Mouse (Mus musculus) heart, embryonic 11.5 days (tissue): ENCODE results near the gene Baz1a. TPM values are rescaled to one million over a fixed set of nuclear protein-coding genes. Genes with fewer than 3 reads are reported as not detected.

ENCODE experiments used
- ATAC-seq: fragments of 200-750 bp; cut with Nextera tagmentation; replicated peaks from 2 replicates; pipeline ENCODE4 v1.8.0; 2017; ENCODE audit warnings: moderate library complexity; ENCODE audit not compliant: insufficient number of reproducible peaks, low FRiP score, low TSS enrichment
- H3K27ac ChIP-seq: fragments of 300-500 bp; sonication (generic); 2 replicates; pipeline ENCODE4 v1.5.1; 2014; ENCODE audit warnings: mild to moderate bottlenecking, low read depth, low read length
- H3K27me3 ChIP-seq: fragments of 300-500 bp; sonication (generic); 2 replicates; pipeline ENCODE4 v1.6.1; 2014; ENCODE audit warnings: mild to moderate bottlenecking, low read length, mixed read lengths; ENCODE audit not compliant: control insufficient read depth, insufficient read depth
- H3K36me3 ChIP-seq: fragments of 300-500 bp; sonication (generic); 2 replicates; pipeline ENCODE4 v1.6.1; 2014; ENCODE audit warnings: mild to moderate bottlenecking, low read length, moderate library complexity, mixed read lengths; ENCODE audit not compliant: control insufficient read depth, insufficient read depth
- H3K4me1 ChIP-seq: fragments of 300-500 bp; sonication (generic); 2 replicates; pipeline ENCODE4 v1.6.1; 2014; ENCODE audit warnings: low read length; ENCODE audit not compliant: control insufficient read depth, insufficient read depth
- H3K4me2 ChIP-seq: fragments of 300-500 bp; sonication (generic); 2 replicates; pipeline ENCODE4 v1.6.1; 2014; ENCODE audit warnings: mild to moderate bottlenecking, moderate library complexity
- H3K4me3 ChIP-seq: fragments of 300-500 bp; sonication (generic); 2 replicates; pipeline ENCODE4 v1.5.1; 2014; ENCODE audit warnings: low read depth, low read length
- H3K9ac ChIP-seq: fragments of 300-500 bp; sonication (generic); 2 replicates; pipeline ENCODE4 v1.6.1; 2014; ENCODE audit warnings: mild to moderate bottlenecking, low read depth, low read length, moderate library complexity
- H3K9me3 ChIP-seq: fragments of 300-500 bp; sonication (generic); replicated peaks from 2 replicates; pipeline ENCODE4 v1.6.1; 2016; ENCODE audit warnings: low read length; ENCODE audit not compliant: control insufficient read depth
- WGBS: fragments of 180-500 bp; shearing (Covaris S2); extraction: QIAGEN DNeasy Blood & Tissue Kit; methylation state at CpG from one replicate; pipeline ENCODE4 v1.1.7; 2014; ENCODE audit not compliant: insufficient replicate concordance; 5-methylcytosine and 5-hydroxymethylcytosine counted together
- polyA plus RNA-seq: library from polyadenylated mRNA; unstranded; fragments of >200 nt; fragmentation: Nextera tagmentation; extraction: Ambion mirVana; gene quantifications from 2 replicates; pipeline ENCODE4 v1.2.1, GENCODE M21; 2014

Gene Baz1a
- polyA plus RNA-seq, 1 experiment from 2014 or later, result 18.6 TPM

DNA sequence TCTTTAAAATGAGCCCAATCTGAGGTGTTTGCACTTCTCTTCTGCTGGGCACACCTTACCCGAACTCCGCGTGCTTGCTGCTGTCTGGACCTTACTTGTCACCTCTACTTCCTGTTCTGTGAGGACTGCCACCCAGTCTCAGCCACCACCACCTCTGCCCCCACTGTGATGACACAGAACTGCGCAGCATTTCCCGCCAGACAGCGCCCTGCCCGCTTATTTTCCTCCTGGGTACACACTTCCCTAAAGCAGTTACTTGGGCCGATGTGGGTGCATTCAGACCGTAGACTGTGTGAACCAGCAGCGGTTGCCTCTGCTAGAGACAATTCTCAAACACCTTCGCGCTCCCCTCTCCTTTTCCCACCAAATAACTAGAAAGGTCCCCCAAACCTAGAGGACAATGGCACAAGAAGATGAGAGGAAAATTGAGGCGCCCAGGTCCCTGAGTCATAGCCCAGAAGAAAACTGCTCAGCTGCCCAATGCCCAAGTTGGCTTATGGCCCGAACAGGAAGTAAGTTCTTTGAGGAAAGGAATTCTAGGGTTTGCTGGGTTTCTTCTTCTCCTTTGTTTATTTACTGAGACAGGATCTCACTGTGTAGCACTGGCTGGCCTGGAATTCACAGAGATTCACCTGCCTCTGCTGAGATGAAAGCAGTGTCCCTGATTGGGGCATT is 15.0 kb downstream of the Baz1a start:
- no peak overlapping the region for H3K27ac ChIP-seq
- H3K36me3 ChIP-seq, result no peaks in the 10 kb centered on the region
- WGBS, result 74% methylated on average over 14 of the region's 14 CpGs
- H3K9me3 ChIP-seq, result no peaks in the 10 kb centered on the region
- ATAC-seq, result no peak
- H3K9ac ChIP-seq, result no peak overlapping the region
- H3K4me2 ChIP-seq, result no peak overlapping the region
- no peaks in the 10 kb centered on the region for H3K4me1 ChIP-seq
- no peaks in the 10 kb centered on the region for H3K27me3 ChIP-seq
- H3K4me3 ChIP-seq, result no peak overlapping the region

DNA sequence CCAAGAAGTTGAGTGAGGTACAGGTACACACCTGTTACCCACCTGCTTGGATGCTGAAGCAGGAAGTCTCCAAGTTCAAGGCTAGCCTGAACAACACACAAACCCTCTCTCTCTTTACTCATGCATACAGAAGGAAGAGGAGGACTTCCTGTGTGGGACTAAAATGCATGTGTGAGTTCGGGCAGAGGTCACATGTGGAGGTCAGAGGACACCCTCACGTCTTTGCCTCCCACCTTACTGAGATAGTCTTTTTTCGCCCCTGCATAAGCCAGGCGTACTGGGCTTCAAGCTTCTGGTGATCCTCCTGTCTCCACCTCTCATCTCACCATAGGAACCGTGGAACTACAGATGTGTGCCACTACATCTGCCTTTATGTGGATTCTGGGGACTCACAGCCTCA is 15.7 kb downstream of the Baz1a start:
- ATAC-seq, result no peak
- Histone ChIP-seq H3K4me3 (no peak overlapping the region), H3K27ac (no peak overlapping the region), H3K9ac (no peak overlapping the region), H3K9me3 (no peaks in the 10 kb centered on the region), H3K27me3 (no peaks in the 10 kb centered on the region), H3K4me2 (no peak overlapping the region), H3K4me1 (no peaks in the 10 kb centered on the region; the same call in 1 of the 2 replicates), H3K36me3 (no peaks in the 10 kb centered on the region)
- 68% methylated on average over 5 of the region's 5 CpGs for WGBS

DNA sequence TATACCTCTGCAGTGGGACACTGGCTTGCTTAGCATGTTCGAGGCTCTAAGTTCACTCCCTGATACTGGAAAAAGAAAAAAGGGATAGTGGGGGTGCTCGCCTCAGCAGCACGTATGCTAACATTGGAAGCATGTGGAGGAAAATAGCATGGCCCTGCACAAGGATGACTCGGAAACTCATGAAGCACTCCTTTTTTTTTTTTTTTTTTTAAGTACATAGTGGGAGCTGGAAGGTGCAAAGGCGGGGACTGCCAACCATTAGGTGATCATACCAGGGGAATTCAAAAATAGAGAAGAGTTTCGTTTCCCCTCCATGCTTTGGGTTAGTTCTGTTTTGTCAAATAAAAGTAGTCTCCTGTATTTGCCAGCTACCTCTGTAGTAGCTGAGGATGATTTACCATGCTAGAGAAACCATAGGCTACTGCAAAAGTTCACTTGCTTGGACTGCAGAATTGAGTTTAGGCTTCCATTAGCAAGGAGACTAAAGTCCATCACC is 17.1 kb downstream of the Baz1a start:
- H3K27ac ChIP-seq, result no peak overlapping the region
- ATAC-seq, result no peak

DNA sequence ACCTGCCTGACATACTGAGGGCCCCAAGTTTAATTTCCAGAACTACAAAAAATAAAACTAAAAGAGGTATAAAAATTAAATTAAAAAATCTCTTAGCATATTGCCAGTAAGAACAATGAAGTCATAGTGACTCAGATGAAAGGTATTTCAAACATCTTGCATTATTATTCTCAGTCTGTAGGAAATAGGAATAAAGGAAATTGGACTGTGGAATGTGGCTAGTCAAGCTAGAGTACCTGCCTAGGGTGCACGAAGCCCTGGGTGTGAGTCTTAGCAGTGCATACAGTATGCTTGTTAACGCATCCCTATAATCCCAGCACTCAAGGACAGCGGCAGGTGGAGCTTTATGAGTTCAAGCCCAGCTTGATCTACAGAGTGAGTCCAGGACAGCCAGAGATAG is 18.2 kb downstream of the Baz1a start:
- H3K36me3 ChIP-seq, result no peaks in the 10 kb centered on the region
- H3K4me2 ChIP-seq, result no peak overlapping the region
- H3K9me3 ChIP-seq, result no peaks in the 10 kb centered on the region
- 56% methylated on average over 3 of the region's 3 CpGs for WGBS
- H3K9ac ChIP-seq, result no peak overlapping the region
- H3K27ac ChIP-seq, result no peak overlapping the region
- no peak overlapping the region for H3K4me3 ChIP-seq
- no peaks in the 10 kb centered on the region for H3K27me3 ChIP-seq
- ATAC-seq, result no peak
- H3K4me1 ChIP-seq, result no peaks in the 10 kb centered on the region; the same call in 1 of the 2 replicates

More for the DNA sequence above, 17.1 kb downstream of the Baz1a start:
- 80% methylated on average over 6 of the region's 6 CpGs for WGBS
- Histone ChIP-seq H3K9ac (no peak overlapping the region), H3K36me3 (no peaks in the 10 kb centered on the region), H3K4me1 (no peaks in the 10 kb centered on the region; the same call in 1 of the 2 replicates), H3K4me3 (no peak overlapping the region), H3K27me3 (no peaks in the 10 kb centered on the region), H3K4me2 (no peak overlapping the region), H3K9me3 (no peaks in the 10 kb centered on the region)

DNA sequence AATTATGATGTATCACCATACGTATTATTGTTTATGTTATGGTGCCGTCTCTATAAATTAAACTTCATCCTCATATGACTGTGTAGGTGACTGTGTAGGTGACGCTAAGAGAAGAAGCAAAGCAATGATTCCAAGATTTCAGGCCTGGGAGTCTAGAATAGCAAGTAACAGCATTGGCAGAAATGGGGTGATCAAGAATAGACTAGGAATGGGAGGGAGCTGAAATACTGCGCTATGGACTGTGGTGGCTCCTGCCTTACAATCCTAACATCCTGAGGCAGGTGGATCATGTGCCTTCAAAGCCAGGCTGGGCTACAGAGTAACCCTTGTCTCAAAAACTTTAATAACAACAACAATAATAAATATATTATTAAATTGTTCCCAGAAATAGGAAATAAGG is 19.7 kb downstream of the Baz1a start:
- Histone ChIP-seq H3K4me1 (no peaks in the 10 kb centered on the region; the same call in 1 of the 2 replicates), H3K4me3 (no peak overlapping the region), H3K4me2 (no peak overlapping the region), H3K9me3 (no peaks in the 10 kb centered on the region), H3K27me3 (no peaks in the 10 kb centered on the region), H3K9ac (no peak overlapping the region), H3K36me3 (no peaks in the 10 kb centered on the region), H3K27ac (no peak overlapping the region)
- WGBS, result 81% methylated on average over 4 of the region's 4 CpGs
- ATAC-seq, result no peak

DNA sequence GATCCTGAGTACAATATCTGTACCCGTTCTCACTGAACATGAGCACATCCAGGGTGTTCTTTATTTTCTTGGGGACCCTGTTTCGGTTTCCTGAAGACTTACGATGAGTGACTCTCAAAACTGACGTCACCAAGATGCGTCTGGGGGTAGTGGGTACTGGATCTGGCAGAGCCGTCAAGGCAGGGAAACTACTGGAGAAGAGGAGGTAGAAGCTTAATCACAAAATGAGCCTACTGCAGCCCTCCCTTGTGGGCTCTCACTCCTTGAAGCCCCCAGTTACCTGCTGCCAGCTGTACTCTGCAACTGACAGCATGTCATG is 20.1 kb downstream of the Baz1a start:
- Histone ChIP-seq H3K27ac (no peak overlapping the region), H3K4me1 (no peaks in the 10 kb centered on the region; the same call in 1 of the 2 replicates), H3K4me3 (no peak overlapping the region), H3K9ac (no peak overlapping the region), H3K4me2 (no peak overlapping the region), H3K27me3 (no peaks in the 10 kb centered on the region), H3K9me3 (no peaks in the 10 kb centered on the region), H3K36me3 (no peaks in the 10 kb centered on the region)
- WGBS, result 63% methylated on average over 6 of the region's 6 CpGs
- no peak for ATAC-seq

DNA sequence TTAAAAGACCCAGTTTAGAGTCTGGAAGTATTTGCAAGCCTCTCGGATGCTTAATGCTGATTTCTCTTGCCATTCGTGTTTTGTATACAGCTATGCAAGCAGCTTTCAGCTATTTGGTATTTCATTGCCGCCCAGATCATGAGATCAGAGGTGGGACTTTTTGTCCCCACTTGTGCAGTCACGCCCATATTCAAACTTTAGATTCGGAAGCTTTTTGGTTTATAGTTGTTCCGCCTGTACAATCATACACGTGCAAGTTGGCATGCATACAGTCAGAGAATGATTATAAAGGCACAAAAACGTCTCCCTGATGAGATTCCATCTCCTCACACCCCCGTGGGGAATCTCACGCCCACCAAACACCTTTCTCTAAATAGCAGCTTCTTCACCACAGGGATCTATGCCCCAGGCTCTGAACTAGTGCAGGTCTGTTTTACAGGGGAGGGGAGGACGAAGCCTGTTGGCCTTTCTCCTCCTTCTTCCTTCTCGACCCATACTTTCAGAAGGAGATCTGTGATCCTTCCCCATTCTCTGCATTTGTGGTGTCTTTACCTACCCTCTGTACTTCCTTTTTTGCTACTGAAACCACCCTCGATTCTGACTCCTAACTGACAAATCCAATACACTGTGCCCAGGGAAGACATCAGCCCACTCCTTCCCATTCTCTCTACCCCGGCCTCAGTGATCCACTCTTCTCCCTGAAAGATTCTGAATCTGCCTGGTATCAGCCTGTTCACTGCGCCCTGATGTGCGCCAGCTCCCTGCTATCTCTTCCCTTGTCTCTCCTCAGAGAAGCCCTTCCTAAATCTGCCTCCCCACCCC is 20.7 kb downstream of the Baz1a start:
- Histone ChIP-seq H3K36me3 (no peaks in the 10 kb centered on the region), H3K9me3 (no peaks in the 10 kb centered on the region), H3K9ac (0 out of 2 replicates have a peak overlapping the region, but pooled peaks have one; percentile 34), H3K27me3 (no peaks in the 10 kb centered on the region), H3K4me3 (no peak overlapping the region), H3K4me1 (no peaks in the 10 kb centered on the region; the same call in 1 of the 2 replicates), H3K27ac (no peak overlapping the region), H3K4me2 (no peak overlapping the region)
- WGBS, result 48% methylated on average over 16 of the region's 16 CpGs
- no peak for ATAC-seq

DNA sequence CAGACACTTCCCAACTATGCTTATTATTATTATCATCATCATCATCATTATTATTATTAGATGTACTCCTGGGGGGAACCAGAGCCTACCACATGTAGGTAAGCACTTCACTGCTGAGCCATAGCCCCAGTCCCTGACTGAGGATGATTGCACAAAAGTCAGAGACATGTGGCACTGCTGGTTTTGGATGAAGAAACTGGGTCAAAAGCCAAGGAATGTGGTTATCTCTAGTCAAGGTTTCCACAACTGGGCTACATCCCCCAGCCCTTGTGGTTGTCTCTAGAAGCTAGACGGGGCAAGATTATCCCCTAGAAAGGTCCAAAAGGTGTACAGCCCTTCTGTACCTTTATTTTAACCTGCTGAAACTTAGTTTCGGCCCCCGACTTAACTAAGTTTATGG is 21.3 kb downstream of the Baz1a start:
- no peak overlapping the region for H3K9ac ChIP-seq
- ATAC-seq, result no peak
- H3K4me1 ChIP-seq, result no peaks in the 10 kb centered on the region; the same call in 1 of the 2 replicates
- H3K4me2 ChIP-seq, result no peak overlapping the region
- H3K27ac ChIP-seq, result no peak overlapping the region
- no peaks in the 10 kb centered on the region for H3K9me3 ChIP-seq
- H3K36me3 ChIP-seq, result no peaks in the 10 kb centered on the region
- WGBS, result 69% methylated on average over 3 of the region's 3 CpGs
- H3K4me3 ChIP-seq, result no peak overlapping the region
- H3K27me3 ChIP-seq, result no peaks in the 10 kb centered on the region
